In the genomic region with DNA sequence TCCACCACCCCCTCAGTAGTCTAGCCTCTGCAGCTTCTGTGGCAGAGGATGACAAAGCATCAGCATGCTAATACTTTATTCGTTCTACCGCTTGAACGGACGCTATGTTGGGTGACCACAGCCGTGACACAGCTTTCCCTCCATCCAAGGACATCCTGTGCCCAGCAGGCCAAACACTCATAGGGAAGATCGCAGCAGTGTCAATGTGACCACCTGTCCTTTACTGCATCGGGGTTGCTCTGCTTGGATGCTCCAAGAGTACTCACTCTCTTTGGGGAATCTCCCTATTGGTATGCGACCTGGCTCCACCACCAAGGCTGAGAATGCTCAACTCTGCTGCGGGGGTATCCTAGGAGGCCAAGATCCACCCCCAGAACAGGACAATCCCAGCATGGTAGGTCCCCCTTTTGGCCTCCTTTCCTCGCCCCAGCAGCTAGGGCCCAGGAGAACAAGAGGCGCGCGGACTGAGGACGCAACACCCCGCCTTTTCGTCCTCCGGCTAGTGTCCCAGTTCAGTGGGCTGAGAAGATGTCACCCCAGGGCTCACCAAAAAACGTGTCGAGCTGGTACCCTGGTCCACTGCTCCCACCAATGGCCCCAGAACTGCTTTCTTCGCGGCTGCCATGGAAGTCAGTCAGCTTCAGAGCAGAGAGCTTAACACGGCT, we compare ENCODE assay signal across 8 mouse cellular contexts. TPM values are rescaled to one million over a fixed set of nuclear protein-coding genes. Genes with fewer than 3 reads are reported as not detected.
A peak's percentile ranks its signal among the peaks of the same experiment; 100 is the strongest.
DNase-seq lines count a peak whose midpoint lies in the region; ATAC-seq and TF ChIP-seq lines count a peak whose summit lies in the region.

No protein-coding gene starts in this region.

- dilution Hi-C loops in CH12.LX (cut with MboI; ENCODE audit: extremely low pct_ligation_motif_present, extremely low pct_unique_long_range_greater_than_20kb, low sequenced_read_pairs): no loop called here

- TF ChIP-seq POLR2A in CH12.LX (IDR thresholded peaks at IDR 0.05; ENCODE audit: low read depth, low read length): no peak

- peak overlapping the region; percentile 62 for H3K4me3 ChIP-seq in heart, embryonic 13.5 days
- peak overlapping the region; percentile 60 to 86 (median 67) for H3K4me3 ChIP-seq in CH12.LX (replicated peaks in 1 of 3; ENCODE audit: low read depth in 2 of 3, low read length in 2 of 3, poor library complexity in 1 of 3)
- peak overlapping the region; percentile 52 for H3K4me3 ChIP-seq in limb, embryonic 15.5 days
- H3K4me3 ChIP-seq in neural tube, embryonic 13.5 days: peak overlapping the region; percentile 51

- no peak for TF ChIP-seq RAD21 in CH12.LX (IDR thresholded peaks at IDR 0.05; ENCODE audit: low read depth, low read length)

- H3K79me2 ChIP-seq in CH12.LX (replicated peaks; ENCODE audit: control insufficient read depth, extremely low read depth, insufficient read depth, poor library complexity, severe bottlenecking): peaks cover 15% of the 10 kb centered on the region; the same call in 1 of the 2 replicates

- no peaks in the 10 kb centered on the region for H3K4me1 ChIP-seq in heart, embryonic 13.5 days
- H3K4me1 ChIP-seq in CH12.LX (ENCODE audit: control insufficient read depth in 1 of 2, insufficient read depth in 2 of 2): peaks cover 0 to 24% of the 10 kb centered on the region in 2 experiments; a peak in 1 of 4 replicates
- no peaks in the 10 kb centered on the region for H3K4me1 ChIP-seq in limb, embryonic 15.5 days
- 0 out of 2 replicates have a peak, but pooled peaks cover 3% of the 10 kb centered on the region for H3K4me1 ChIP-seq in neural tube, embryonic 13.5 days (replicated peaks)

- H3K27me3 ChIP-seq in heart, embryonic 13.5 days (replicated peaks): no peaks in the 10 kb centered on the region
- no peaks in the 10 kb centered on the region for H3K27me3 ChIP-seq in CH12.LX (replicated peaks)
- no peaks in the 10 kb centered on the region for H3K27me3 ChIP-seq in limb, embryonic 15.5 days
- H3K27me3 ChIP-seq in neural tube, embryonic 13.5 days: no peaks in the 10 kb centered on the region

- in situ Hi-C loops in CH12.LX (cut with MboI; ENCODE audit: low pct_ligation_motif_present, low pct_unique_long_range_greater_than_20kb, low sequenced_read_pairs): loop anchor here (10.0 kb wide), 1 partner anchor 99 kb away; a partner anchor contains a TSS

- DNase-seq in heart, adult 11 months: no peak
- peak; percentile 44 for DNase-seq in CH12.LX (ENCODE audit: extremely low read depth)
- peak; percentile 45 for DNase-seq in brain, adult 2 months (ENCODE audit: low read depth, low spot score)
- DNase-seq in urinary bladder, postnatal 14 days (ENCODE audit: low spot score): no peak

- H3K36me3 ChIP-seq in heart, embryonic 13.5 days: no peaks in the 10 kb centered on the region
- no peaks in the 10 kb centered on the region for H3K36me3 ChIP-seq in CH12.LX (replicated peaks in 1 of 2; ENCODE audit: control insufficient read depth in 1 of 2, insufficient read depth in 1 of 2, low read length in 1 of 2)
- H3K36me3 ChIP-seq in limb, embryonic 15.5 days: no peaks in the 10 kb centered on the region
- H3K36me3 ChIP-seq in neural tube, embryonic 13.5 days: no peaks in the 10 kb centered on the region

- peak overlapping the region; percentile 82 for H3K9ac ChIP-seq in heart, embryonic 13.5 days
- peak overlapping the region; percentile 38 for H3K9ac ChIP-seq in CH12.LX (ENCODE audit: insufficient read depth, low read depth)
- H3K9ac ChIP-seq in limb, embryonic 15.5 days: peak overlapping the region; percentile 44
- H3K9ac ChIP-seq in neural tube, embryonic 13.5 days: peak overlapping the region; percentile 73

- TF ChIP-seq CTCF in CH12.LX (conservative IDR thresholded peaks at IDR 0.05 in 1 of 2, IDR thresholded peaks at IDR 0.05 in 1 of 2; ENCODE audit: low read depth in 2 of 2, low read length in 2 of 2): no peak

- no peak for TF ChIP-seq EP300 in CH12.LX (IDR thresholded peaks at IDR 0.05; ENCODE audit: low read length)

- H3K27ac ChIP-seq in heart, embryonic 13.5 days (replicated peaks): peak overlapping the region; percentile 84
- peak overlapping the region; percentile 89 for H3K27ac ChIP-seq in CH12.LX (ENCODE audit: insufficient read depth, low read depth)
- H3K27ac ChIP-seq in limb, embryonic 15.5 days: 0 out of 2 replicates have a peak overlapping the region, but pooled peaks have one; percentile 38
- H3K27ac ChIP-seq in neural tube, embryonic 13.5 days (replicated peaks): peak overlapping the region; percentile 69

- 14% methylated on average over 22 of the region's 22 CpGs for WGBS in heart, embryonic 13.5 days
- 25% methylated on average over 22 of the region's 22 CpGs for WGBS in limb, embryonic 15.5 days
- 21% methylated on average over 22 of the region's 22 CpGs for WGBS in neural tube, embryonic 13.5 days

- no peaks in the 10 kb centered on the region for H3K9me3 ChIP-seq in heart, embryonic 13.5 days
- H3K9me3 ChIP-seq in CH12.LX (replicated peaks; ENCODE audit: low read length): no peaks in the 10 kb centered on the region
- no peaks in the 10 kb centered on the region for H3K9me3 ChIP-seq in limb, embryonic 15.5 days
- no peaks in the 10 kb centered on the region for H3K9me3 ChIP-seq in neural tube, embryonic 13.5 days

- peak overlapping the region; percentile 72 for H3K4me2 ChIP-seq in heart, embryonic 13.5 days
- H3K4me2 ChIP-seq in CH12.LX (ENCODE audit: insufficient read depth, low read depth, poor library complexity, severe bottlenecking): peak overlapping the region; percentile 81; the same call in 1 of the 2 replicates
- H3K4me2 ChIP-seq in limb, embryonic 15.5 days: peak overlapping the region; percentile 74
- H3K4me2 ChIP-seq in neural tube, embryonic 13.5 days: peak overlapping the region; percentile 63

- 0 out of 2 replicates have a peak, but pooled peaks have one; percentile 3 for ATAC-seq in heart, embryonic 13.5 days (ENCODE audit: extremely low read depth, insufficient number of reproducible peaks, low FRiP score, low TSS enrichment)
- ATAC-seq in granulocyte monocyte progenitor cell, adult 5-6 weeks (replicated peaks; ENCODE audit: poor library complexity, severe bottlenecking): peak; percentile 16
- ATAC-seq in limb, embryonic 15.5 days (ENCODE audit: insufficient number of reproducible peaks, low FRiP score, low TSS enrichment, low read depth): no peak
- ATAC-seq in neural tube, embryonic 13.5 days (ENCODE audit: low read depth): no peak; the same call in none of the 2 replicates

TF ChIP-seq in CH12.LX, 34 proteins besides CTCF, POLR2A, EP300 and RAD21:
- peak; percentile 43 for TF ChIP-seq SIN3A (IDR thresholded peaks at IDR 0.05; ENCODE audit: low read length)
- TF ChIP-seq MYC (IDR thresholded peaks at IDR 0.05; ENCODE audit: low read depth, low read length): 0 out of 2 replicates have a peak, but pooled peaks have one; percentile 22
- no peak for TF ChIP-seq RCOR1 (conservative IDR thresholded peaks at IDR 0.05; ENCODE audit: low read depth, low read length)
- TF ChIP-seq NRF1 (IDR thresholded peaks at IDR 0.05; ENCODE audit: low read depth, low read length): no peak
- TF ChIP-seq CHD1 (IDR thresholded peaks at IDR 0.05; ENCODE audit: low read depth, low read length): 0 out of 2 replicates have a peak, but pooled peaks have one; percentile 34
TF ChIP-seq in CH12.LX: peak in this region for 3.

RNA-seq across cellular contexts. Expression of a gene that starts 0.6 kb away (rescaled TPM):
- 19.8 and 21.8 TPM in 2 replicates for polyA plus RNA-seq in heart, embryonic 13.5 days (2015; fragmentation: Nextera tagmentation; extraction: Ambion mirVana)
- total RNA-seq in CH12.LX (2012; rRNA removed): 19.8 and 24.3 TPM in 2 replicates
- total RNA-seq in CH12.LX (2014; rRNA removed): 29.6 and 34.9 TPM in 2 replicates
- 12.9 and 18.2 TPM in 2 replicates for polyA plus RNA-seq in CH12.LX (2012; ENCODE audit: insufficient read length, low read depth)
- total RNA-seq in granulocyte monocyte progenitor cell, adult 5-6 weeks (2014; fragmentation: Nextera tagmentation): 13.0 and 18.7 TPM in 2 replicates
- total RNA-seq in granulocyte monocyte progenitor cell, adult 5-6 weeks (2017): 15.2 and 18.1 TPM in 2 replicates
- polyA plus RNA-seq in limb, embryonic 15.5 days (2015; fragmentation: Nextera tagmentation; extraction: Ambion mirVana): 5.6 and 6.1 TPM in 2 replicates
- 6.7 and 7.3 TPM in 2 replicates for polyA plus RNA-seq in neural tube, embryonic 13.5 days (2015; fragmentation: Nextera tagmentation; extraction: Ambion mirVana)

Comparison
In these comparisons a context has a peak if more than half of its experiments do, and no peak if none do; other contexts are left out.
1. ATAC-seq: peak in heart, embryonic 13.5 days (single experiment) and granulocyte monocyte progenitor cell, adult 5-6 weeks (single experiment); none in limb, embryonic 15.5 days (single experiment) and neural tube, embryonic 13.5 days (single experiment).
2. H3K27ac ChIP-seq: peak in every context shown above with its lines; median percentile 89 in CH12.LX; 84 in heart, embryonic 13.5 days; 69 in neural tube, embryonic 13.5 days; 38 in limb, embryonic 15.5 days.
3. DNase-seq: peak in CH12.LX (single experiment) and brain, adult 2 months (single experiment); none in heart, adult 11 months (single experiment) and urinary bladder, postnatal 14 days (single experiment).
4. Peak in every context shown above with its lines, with median percentiles within 50 percentile points of each other: H3K4me2 ChIP-seq, H3K4me3 ChIP-seq and H3K9ac ChIP-seq.